Mouse (Mus musculus): ENCODE data around the gene Kcnh7. TPM values are rescaled to one million over a fixed set of nuclear protein-coding genes. Genes with fewer than 3 reads are reported as not detected.

Kcnh7 gene
- polyA plus RNA-seq, 1 experiment = not detected

GRCm38 (mm10) chr2:63002784-63003183, 181.3 kb downstream of the Kcnh7 start:
- H3K36me3 ChIP-seq (ENCODE audit: control insufficient read depth, insufficient read depth, low read length, poor library complexity, severe bottlenecking) = no peaks in the 10 kb centered on the region
- no peak overlapping the region for H3K4me3 ChIP-seq (ENCODE audit: low read depth, low read length)
- no peaks in the 10 kb centered on the region for H3K4me1 ChIP-seq (ENCODE audit: control insufficient read depth, insufficient read depth, low read length)
- TF ChIP-seq CTCF (IDR thresholded peaks at IDR 0.05; ENCODE audit: low read depth, low read length) = no peak
- TF ChIP-seq EP300 (IDR thresholded peaks at IDR 0.05; ENCODE audit: insufficient read depth, low read depth, low read length) = no peak
- TF ChIP-seq POLR2A (IDR thresholded peaks at IDR 0.05; ENCODE audit: insufficient read depth, low read length) = no peak
- H3K9me3 ChIP-seq (replicated peaks; ENCODE audit: control insufficient read depth, insufficient read depth, low read length, poor library complexity, severe bottlenecking) = no peaks in the 10 kb centered on the region
- H3K9ac ChIP-seq (ENCODE audit: low read depth, poor library complexity, severe bottlenecking) = no peak overlapping the region
- no peak overlapping the region for H3K27ac ChIP-seq (ENCODE audit: insufficient read depth, low read length)
- H3K27me3 ChIP-seq (ENCODE audit: control insufficient read depth, insufficient read depth, low read length, poor library complexity, severe bottlenecking) = no peaks in the 10 kb centered on the region

- Histone ChIP-seq H3K27ac (ENCODE audit: insufficient read depth, low read length) (no peak overlapping the region), H3K4me3 (ENCODE audit: low read depth, low read length) (no peak overlapping the region), H3K9me3 (replicated peaks; ENCODE audit: control insufficient read depth, insufficient read depth, low read length, poor library complexity, severe bottlenecking) (no peaks in the 10 kb centered on the region), H3K36me3 (ENCODE audit: control insufficient read depth, insufficient read depth, low read length, poor library complexity, severe bottlenecking) (no peaks in the 10 kb centered on the region), H3K9ac (ENCODE audit: low read depth, poor library complexity, severe bottlenecking) (no peak overlapping the region), H3K27me3 (ENCODE audit: control insufficient read depth, insufficient read depth, low read length, poor library complexity, severe bottlenecking) (no peaks in the 10 kb centered on the region), H3K4me1 (ENCODE audit: control insufficient read depth, insufficient read depth, low read length) (no peaks in the 10 kb centered on the region)
- TF ChIP-seq EP300 (IDR thresholded peaks at IDR 0.05; ENCODE audit: insufficient read depth, low read depth, low read length) (no peak), CTCF (IDR thresholded peaks at IDR 0.05; ENCODE audit: low read depth, low read length) (no peak), POLR2A (IDR thresholded peaks at IDR 0.05; ENCODE audit: insufficient read depth, low read length) (no peak)
Measured at GRCm38 (mm10) chr2:62997692-62998091, 186.4 kb downstream of the Kcnh7 start.

GRCm38 (mm10) chr2:62988616-62989015, 195.5 kb downstream of the Kcnh7 start:
- TF ChIP-seq POLR2A (IDR thresholded peaks at IDR 0.05; ENCODE audit: insufficient read depth, low read length) = no peak
- TF ChIP-seq EP300 (IDR thresholded peaks at IDR 0.05; ENCODE audit: insufficient read depth, low read depth, low read length) = no peak
- no peak for TF ChIP-seq CTCF (IDR thresholded peaks at IDR 0.05; ENCODE audit: low read depth, low read length)
- Histone ChIP-seq H3K9ac (ENCODE audit: low read depth, poor library complexity, severe bottlenecking) (no peak overlapping the region), H3K4me1 (ENCODE audit: control insufficient read depth, insufficient read depth, low read length) (no peaks in the 10 kb centered on the region), H3K36me3 (ENCODE audit: control insufficient read depth, insufficient read depth, low read length, poor library complexity, severe bottlenecking) (no peaks in the 10 kb centered on the region), H3K9me3 (replicated peaks; ENCODE audit: control insufficient read depth, insufficient read depth, low read length, poor library complexity, severe bottlenecking) (no peaks in the 10 kb centered on the region), H3K27me3 (ENCODE audit: control insufficient read depth, insufficient read depth, low read length, poor library complexity, severe bottlenecking) (no peaks in the 10 kb centered on the region), H3K27ac (ENCODE audit: insufficient read depth, low read length) (no peak overlapping the region), H3K4me3 (ENCODE audit: low read depth, low read length) (no peak overlapping the region)

GRCm38 (mm10) chr2:62983936-62984335, 200.2 kb downstream of the Kcnh7 start:
- no peak overlapping the region for H3K27ac ChIP-seq (ENCODE audit: insufficient read depth, low read length)
- no peak for TF ChIP-seq CTCF (IDR thresholded peaks at IDR 0.05; ENCODE audit: low read depth, low read length)
- no peak for TF ChIP-seq POLR2A (IDR thresholded peaks at IDR 0.05; ENCODE audit: insufficient read depth, low read length)
- TF ChIP-seq EP300 (IDR thresholded peaks at IDR 0.05; ENCODE audit: insufficient read depth, low read depth, low read length) = no peak
- no peaks in the 10 kb centered on the region for H3K9me3 ChIP-seq (replicated peaks; ENCODE audit: control insufficient read depth, insufficient read depth, low read length, poor library complexity, severe bottlenecking)
- H3K4me3 ChIP-seq (ENCODE audit: low read depth, low read length) = no peak overlapping the region
- no peaks in the 10 kb centered on the region for H3K27me3 ChIP-seq (ENCODE audit: control insufficient read depth, insufficient read depth, low read length, poor library complexity, severe bottlenecking)
- no peak overlapping the region for H3K9ac ChIP-seq (ENCODE audit: low read depth, poor library complexity, severe bottlenecking)
- no peaks in the 10 kb centered on the region for H3K36me3 ChIP-seq (ENCODE audit: control insufficient read depth, insufficient read depth, low read length, poor library complexity, severe bottlenecking)
- H3K4me1 ChIP-seq (ENCODE audit: control insufficient read depth, insufficient read depth, low read length) = no peaks in the 10 kb centered on the region

GRCm38 (mm10) chr2:62935273-62935874, 248.7 kb downstream of the Kcnh7 start:
- Histone ChIP-seq H3K9ac (ENCODE audit: low read depth, poor library complexity, severe bottlenecking) (no peak overlapping the region), H3K4me1 (ENCODE audit: control insufficient read depth, insufficient read depth, low read length) (no peaks in the 10 kb centered on the region), H3K27ac (ENCODE audit: insufficient read depth, low read length) (no peak overlapping the region), H3K9me3 (replicated peaks; ENCODE audit: control insufficient read depth, insufficient read depth, low read length, poor library complexity, severe bottlenecking) (no peaks in the 10 kb centered on the region), H3K27me3 (ENCODE audit: control insufficient read depth, insufficient read depth, low read length, poor library complexity, severe bottlenecking) (no peaks in the 10 kb centered on the region), H3K36me3 (ENCODE audit: control insufficient read depth, insufficient read depth, low read length, poor library complexity, severe bottlenecking) (no peaks in the 10 kb centered on the region), H3K4me3 (ENCODE audit: low read depth, low read length) (no peak overlapping the region)
- TF ChIP-seq POLR2A (IDR thresholded peaks at IDR 0.05; ENCODE audit: insufficient read depth, low read length) (no peak), CTCF (IDR thresholded peaks at IDR 0.05; ENCODE audit: low read depth, low read length) (no peak), EP300 (IDR thresholded peaks at IDR 0.05; ENCODE audit: insufficient read depth, low read depth, low read length) (no peak)

GRCm38 (mm10) chr2:62928494-62928893, 255.6 kb downstream of the Kcnh7 start:
- Histone ChIP-seq H3K27ac (ENCODE audit: insufficient read depth, low read length) (no peak overlapping the region), H3K4me3 (ENCODE audit: low read depth, low read length) (no peak overlapping the region), H3K36me3 (ENCODE audit: control insufficient read depth, insufficient read depth, low read length, poor library complexity, severe bottlenecking) (no peaks in the 10 kb centered on the region), H3K9me3 (replicated peaks; ENCODE audit: control insufficient read depth, insufficient read depth, low read length, poor library complexity, severe bottlenecking) (no peaks in the 10 kb centered on the region), H3K27me3 (ENCODE audit: control insufficient read depth, insufficient read depth, low read length, poor library complexity, severe bottlenecking) (no peaks in the 10 kb centered on the region), H3K4me1 (ENCODE audit: control insufficient read depth, insufficient read depth, low read length) (no peaks in the 10 kb centered on the region), H3K9ac (ENCODE audit: low read depth, poor library complexity, severe bottlenecking) (no peak overlapping the region)
- TF ChIP-seq CTCF (IDR thresholded peaks at IDR 0.05; ENCODE audit: low read depth, low read length) (no peak), POLR2A (IDR thresholded peaks at IDR 0.05; ENCODE audit: insufficient read depth, low read length) (no peak), EP300 (IDR thresholded peaks at IDR 0.05; ENCODE audit: insufficient read depth, low read depth, low read length) (no peak)
